Mouse (Mus musculus): ENCODE measurements around the gene Trap1a. TPM values are rescaled to one million over a fixed set of nuclear protein-coding genes. Genes with fewer than 3 reads are reported as not detected.

Trap1a gene
- polyA plus RNA-seq (2014; fragmentation: Illumina TruSeq; extraction: RNeasy Lipid Tissue Mini Kit (QIAGEN cat#74804); ENCODE audit: low read depth, low replicate concordance) = 0.36 TPM

DNA sequence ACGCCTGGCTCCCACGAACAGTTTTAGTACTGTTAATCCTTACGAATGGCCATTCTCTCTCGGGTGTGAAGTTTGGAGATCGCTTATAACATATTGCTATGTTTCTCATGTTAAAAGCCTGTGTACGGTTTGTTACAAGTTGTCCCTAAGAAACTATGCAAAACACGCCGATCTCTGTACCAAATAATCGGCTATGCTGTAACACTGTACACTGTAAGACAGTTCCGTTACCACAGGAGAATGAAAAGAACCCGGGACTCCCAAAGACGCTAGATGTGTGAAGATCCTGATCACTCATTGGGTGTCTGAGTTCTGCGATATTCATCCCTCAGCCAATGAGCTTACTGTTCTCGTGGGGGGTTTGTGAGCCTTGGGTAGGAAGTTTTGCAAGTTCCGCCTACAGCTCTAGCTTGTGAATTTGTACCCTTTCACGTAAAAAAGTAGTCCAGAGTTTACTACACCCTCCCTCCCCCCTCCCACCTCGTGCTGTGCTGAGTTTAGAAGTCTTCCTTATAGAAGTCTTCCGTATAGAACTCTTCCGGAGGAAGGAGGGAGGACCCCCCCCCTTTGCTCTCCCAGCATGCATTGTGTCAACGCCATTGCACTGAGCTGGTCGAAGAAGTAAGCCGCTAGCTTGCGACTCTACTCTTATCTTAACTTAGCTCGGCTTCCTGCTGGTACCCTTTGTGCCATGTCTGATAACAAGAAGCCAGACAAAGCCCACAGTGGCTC, at the start of gene Trap1a:
TSS of gene Trap1a (plus strand) at position 421 of the 732 bp plus-strand sequence.

Other genes starting within 250 kb of the Trap1a start
- gene Serpina7, start 248.4 kb upstream of the Trap1a start, polyA plus RNA-seq (2014; fragmentation: Illumina TruSeq; extraction: RNeasy Lipid Tissue Mini Kit (QIAGEN cat#74804); ENCODE audit: low read depth, low replicate concordance) = 1.3 TPM
- gene 4930513O06Rik, start 247.4 kb upstream of the Trap1a start, polyA plus RNA-seq (2014; fragmentation: Illumina TruSeq; extraction: RNeasy Lipid Tissue Mini Kit (QIAGEN cat#74804); ENCODE audit: low read depth, low replicate concordance) = not detected
- gene 4933428M09Rik, start 154.5 kb upstream of the Trap1a start, polyA plus RNA-seq (2014; fragmentation: Illumina TruSeq; extraction: RNeasy Lipid Tissue Mini Kit (QIAGEN cat#74804); ENCODE audit: low read depth, low replicate concordance) = not detected
- gene Mum1l1, start 123.6 kb upstream of the Trap1a start, polyA plus RNA-seq (2014; fragmentation: Illumina TruSeq; extraction: RNeasy Lipid Tissue Mini Kit (QIAGEN cat#74804); ENCODE audit: low read depth, low replicate concordance) = 40.8 TPM
- gene D330045A20Rik, start 146.7 kb downstream of the Trap1a start, polyA plus RNA-seq (2014; fragmentation: Illumina TruSeq; extraction: RNeasy Lipid Tissue Mini Kit (QIAGEN cat#74804); ENCODE audit: low read depth, low replicate concordance) = 4.3 TPM
- gene Rnf128, start 229.6 kb downstream of the Trap1a start, polyA plus RNA-seq (2014; fragmentation: Illumina TruSeq; extraction: RNeasy Lipid Tissue Mini Kit (QIAGEN cat#74804); ENCODE audit: low read depth, low replicate concordance) = 153 TPM